Mouse (Mus musculus) spleen, postnatal 10 days (tissue): ENCODE measurements around the gene Tll1.

Experiments used
- DNase-seq, 2 experiments: peaks; one replicate each; pipeline ENCODE4 v3.0.0; 2021 to 2022; ENCODE audit warnings: low spot score in 2 of 2

Gene Tll1

DNA sequence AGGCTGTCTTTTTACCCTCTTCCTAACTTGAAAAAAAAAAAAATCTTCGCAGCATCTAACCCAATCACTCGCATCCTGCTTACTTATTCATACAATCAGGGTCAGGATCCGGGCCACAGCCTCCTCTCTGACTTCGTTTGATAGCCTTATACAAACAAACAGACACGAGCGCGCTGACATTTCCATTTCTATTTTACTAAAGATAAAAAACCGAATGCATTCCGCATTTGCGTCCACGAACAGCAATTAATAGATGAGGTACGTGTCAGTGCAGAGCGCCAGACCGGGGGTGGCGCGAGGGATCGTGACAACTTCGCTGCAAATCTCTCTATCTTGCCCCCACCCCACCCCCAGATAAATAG lies at the start of gene Tll1:
Gene Tll1, minus strand, starts transcription at position 248 of the 362 bp plus-strand sequence.
- DNase-seq: no peak

DNA sequence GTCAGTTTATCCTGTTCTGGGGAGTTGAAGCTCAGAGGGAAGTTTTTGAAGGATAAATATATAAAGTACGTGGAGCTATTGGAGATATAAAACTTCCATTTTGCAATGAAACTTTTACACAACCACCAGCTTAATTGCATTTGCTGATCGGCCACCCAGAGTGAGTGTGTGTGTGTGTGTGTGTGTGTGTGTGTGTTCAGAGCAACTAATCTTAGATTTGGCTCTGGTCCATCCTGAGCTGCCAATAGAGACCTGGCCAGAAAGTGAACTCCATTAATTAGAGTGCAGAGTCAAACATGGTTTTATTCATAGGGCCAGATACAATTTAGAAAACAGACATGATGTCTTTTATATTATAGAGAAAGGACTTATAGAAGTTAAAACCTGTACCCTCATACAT lies 32.6 kb upstream of the Tll1 start:
- DNase-seq: no peak

DNA sequence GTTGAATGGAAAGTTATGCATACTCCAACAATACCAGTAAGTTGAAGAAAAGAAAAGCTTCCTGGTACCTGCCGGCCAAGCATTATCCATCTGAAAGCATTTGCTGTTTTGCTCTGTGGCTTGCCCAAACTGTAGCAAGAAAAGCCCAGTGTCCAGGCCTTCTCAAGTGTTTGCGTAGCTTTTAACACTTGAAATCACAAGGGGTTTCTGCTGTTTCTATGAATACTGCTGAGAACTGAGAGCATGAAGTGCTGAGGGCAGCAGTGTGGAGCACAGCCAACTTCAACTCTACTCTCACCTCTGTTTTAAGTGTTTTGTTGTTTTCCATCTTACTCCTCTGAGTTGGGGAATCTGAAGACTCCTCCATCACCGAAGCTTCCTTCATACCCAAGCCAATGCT lies 15.5 kb upstream of the Tll1 start:
- DNase-seq: no peak

DNA sequence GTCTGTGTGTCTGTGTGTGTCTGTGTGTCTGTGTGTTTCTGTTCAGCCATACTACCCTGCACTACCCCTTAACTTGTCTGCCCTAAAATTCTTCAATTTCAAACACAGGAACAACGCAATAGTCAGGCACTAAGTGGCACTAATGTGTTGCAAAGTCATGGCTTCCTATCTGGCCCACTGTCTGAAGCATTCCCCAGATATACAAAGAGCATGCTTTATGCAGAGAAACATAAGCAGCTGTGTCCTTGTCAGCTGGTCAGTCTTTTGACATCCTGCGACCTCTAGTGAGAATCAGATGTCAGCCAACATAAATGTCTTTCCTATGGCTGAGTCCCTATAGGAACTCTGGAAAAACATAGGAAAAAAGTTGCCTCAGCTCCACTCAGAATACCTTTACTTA lies 11.6 kb upstream of the Tll1 start:
- DNase-seq: no peak

DNA sequence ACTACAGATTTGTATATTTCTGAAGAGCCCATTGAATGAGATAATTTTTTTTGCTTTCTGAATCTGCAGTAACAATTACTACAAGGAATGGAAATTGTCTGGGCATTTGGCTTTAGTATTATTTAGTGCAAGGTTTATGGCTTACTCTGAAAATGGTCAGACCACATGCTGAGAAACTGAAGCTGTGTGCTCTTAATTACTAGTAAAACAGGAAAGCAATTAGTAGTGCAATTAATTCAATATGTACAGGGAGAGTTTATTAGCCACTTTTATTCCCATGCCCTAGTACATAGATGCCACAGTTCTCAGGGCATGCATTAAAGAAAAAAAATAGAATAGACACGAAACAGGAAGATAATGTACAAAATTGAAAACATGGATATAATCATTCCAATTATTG lies 10.2 kb upstream of the Tll1 start:
- no peak for DNase-seq

DNA sequence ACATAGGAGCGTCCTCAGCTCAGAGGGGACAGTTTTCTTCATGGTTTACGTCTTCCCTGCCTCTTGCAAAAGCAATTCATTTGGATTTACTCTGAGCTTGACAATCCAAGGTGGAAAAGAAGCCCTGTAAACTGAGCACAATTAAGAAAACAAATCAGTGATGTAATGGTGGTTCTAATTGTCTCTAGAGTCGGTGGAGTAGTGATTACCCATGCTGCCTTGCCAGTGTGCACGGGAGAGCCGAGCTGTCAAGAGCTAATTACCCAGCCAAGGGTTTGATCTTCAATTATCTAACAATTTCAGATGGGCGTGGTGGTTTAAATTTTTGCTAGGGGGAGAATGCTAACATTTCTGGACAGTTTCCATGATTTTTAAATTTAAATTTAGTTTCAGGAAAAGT lies 9.3 kb upstream of the Tll1 start:
- DNase-seq: no peak

DNA sequence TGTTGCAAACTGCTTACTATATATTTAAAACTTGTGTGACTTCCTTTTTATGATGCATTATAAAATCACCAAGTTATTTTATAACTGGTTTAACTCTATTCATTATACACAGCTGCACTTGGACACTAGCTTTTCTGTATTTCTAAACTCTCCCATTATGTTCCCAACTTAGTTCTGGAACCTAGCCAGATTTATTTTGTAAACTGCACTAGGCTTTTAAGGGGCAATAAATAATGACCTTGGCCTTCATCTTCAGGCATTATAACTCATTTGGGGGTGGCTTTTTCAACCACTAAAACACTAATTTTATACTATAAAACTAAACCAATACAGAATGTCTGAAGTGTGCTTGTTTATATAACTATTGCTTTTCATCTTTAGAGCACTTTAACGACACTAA lies 8.8 kb upstream of the Tll1 start:
- no peak for DNase-seq

DNA sequence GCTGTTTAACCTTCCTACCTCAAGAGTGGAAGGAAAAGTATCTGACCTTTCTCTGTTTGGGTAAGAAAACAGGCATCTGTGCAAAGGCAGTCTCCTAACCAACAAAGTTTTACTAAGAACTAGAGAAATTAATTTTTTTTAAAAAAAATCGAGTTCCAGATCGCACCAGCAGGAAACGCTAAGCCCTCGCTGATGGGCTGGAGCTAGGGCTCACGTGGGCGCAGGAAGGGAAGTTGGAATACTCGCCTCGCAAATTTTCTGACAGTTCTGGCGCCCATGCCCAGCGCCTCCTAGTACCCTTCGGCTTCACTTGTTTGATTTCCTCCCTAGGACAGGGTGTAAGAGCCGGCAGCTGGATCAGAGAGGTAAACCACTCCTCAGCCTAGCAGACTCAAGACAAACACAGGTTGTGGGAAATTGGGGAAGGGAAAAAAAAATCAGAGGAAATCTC lies 365 bp upstream of the Tll1 start:
- no peak for DNase-seq

DNA sequence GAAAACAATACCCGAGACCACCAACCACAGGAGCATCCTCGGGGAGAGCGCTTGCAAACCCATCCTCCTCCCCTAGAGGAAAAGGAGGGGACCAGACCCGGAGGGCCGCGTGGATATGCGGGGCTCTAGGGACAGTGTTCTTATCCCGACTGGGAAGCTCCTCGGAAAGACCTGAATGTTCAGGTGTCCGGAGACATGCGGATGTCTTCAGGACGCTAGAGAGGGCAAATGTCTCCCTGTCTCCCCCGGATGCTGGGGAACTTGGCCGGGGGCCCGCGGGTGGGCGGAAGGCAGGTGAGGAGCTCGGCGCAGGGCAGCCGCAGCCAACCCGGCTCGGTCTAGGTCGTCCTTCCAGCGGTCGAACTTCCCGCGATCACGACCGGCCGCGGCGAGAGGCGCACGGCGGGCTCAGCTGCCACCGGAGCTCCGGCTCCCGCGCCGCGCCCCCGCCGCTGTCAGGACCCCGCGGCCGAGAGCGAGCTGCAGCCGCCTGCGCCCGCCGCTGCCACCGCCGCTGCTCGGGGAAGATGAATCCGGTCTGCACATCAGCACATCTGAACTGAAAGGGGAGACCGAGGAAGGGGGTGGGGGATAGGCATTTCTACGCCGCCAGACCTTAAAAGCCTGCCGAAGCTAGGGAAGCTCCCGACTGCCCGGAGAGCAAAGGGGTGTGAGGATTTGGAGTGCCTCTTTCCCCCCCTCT lies 599 bp downstream of the Tll1 start:
- no peak for DNase-seq

DNA sequence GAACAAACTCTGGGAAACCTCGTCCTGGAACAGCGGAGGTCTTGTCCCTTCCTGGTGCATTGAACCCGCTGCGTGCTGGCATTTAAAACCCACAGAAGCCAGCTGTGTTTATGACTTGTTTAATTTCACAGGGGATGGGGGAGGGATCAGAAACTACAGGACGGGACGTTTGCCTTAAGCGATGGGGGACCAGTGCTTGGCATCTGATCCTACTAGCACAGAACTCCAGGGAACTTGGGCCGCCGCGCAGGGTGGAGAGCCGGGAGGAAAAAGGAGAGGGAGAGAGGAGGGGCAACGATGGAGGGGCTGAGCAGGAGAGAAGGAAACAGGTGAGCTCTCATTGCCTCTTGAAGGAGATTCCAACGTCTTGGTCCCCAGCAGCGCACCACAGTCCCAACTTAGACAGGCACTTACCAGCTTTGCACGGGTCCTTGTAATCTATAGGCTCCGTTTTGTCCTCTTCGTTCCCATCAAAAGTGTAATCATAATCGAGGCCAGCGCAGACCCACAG lies 1.2 kb downstream of the Tll1 start:
- DNase-seq: no peak

DNA sequence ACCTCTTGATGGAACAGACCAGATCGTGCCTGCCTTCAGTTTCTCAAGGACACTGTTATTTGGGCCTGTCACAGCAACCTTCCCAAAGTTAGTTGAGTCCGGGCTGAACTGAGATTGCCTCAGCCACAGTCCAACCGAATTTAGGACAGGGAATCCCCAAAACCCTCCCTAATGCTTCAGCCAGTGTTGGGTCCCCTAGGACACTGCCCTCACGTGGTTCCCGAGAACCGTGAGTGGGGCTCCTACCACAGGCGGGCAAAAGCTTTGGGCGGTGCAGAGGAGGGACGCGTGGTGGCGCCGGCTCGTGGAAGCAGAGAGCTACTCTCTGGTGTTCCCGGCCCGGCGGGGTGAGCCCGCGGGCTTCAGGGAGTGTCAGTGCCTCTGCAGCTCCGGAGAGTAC lies 1.9 kb downstream of the Tll1 start:
- DNase-seq: no peak

DNA sequence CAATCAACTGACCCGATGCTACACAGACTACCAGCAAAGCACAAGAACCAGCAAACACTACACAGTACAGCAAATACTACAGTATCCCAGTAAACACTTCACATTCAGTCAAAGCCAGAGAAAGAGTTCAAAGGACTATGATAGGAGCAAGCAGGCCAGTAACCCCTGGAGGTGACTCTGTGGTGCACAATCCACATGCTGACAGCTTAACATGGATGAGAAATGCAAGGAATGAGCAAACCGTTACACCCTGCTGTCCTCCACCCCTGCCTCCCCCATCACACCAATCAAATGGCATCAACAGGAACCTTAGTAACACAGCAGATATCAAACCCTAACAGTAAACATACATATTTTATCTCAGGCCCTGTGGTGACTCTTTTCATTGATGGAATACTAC lies 7.7 kb downstream of the Tll1 start:
- DNase-seq: no peak

DNA sequence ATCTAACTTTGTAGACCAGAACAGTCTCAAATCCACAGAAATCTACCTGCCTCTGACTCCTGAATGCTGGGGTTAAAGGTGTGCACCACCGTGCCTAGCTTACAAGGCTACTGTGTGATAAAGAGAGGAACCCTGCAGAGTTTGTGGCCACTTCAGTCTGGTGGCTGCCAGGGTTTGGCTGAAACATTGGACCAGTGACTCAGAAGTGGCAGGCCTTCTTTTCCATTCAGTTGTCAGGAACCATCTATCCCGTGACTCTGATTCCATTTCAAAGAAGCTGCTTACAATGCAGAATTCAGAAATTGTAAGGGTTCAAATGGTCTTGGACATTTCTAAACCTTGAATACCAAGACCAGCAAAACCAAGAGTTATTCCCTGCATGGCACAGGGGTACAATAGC lies 12.7 kb downstream of the Tll1 start:
- no peak for DNase-seq

DNA sequence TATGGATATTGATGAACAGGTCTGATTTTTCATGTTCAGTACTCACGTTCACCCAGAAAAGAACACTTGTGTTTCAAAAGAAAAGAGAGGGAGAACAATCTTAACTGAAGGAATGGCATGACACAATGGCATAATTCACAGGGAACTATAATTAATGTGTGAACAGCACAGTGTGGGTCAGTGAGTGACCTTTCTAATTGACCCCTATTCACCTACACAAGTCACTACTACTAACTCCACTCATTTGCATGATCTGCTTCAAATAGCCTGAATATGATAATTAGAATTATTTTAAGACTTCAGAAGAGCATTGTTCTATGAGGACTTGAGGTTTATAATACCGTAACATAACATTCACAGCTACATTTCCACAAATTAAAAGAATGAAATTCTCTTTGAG lies 18.2 kb downstream of the Tll1 start:
- DNase-seq: no peak

DNA sequence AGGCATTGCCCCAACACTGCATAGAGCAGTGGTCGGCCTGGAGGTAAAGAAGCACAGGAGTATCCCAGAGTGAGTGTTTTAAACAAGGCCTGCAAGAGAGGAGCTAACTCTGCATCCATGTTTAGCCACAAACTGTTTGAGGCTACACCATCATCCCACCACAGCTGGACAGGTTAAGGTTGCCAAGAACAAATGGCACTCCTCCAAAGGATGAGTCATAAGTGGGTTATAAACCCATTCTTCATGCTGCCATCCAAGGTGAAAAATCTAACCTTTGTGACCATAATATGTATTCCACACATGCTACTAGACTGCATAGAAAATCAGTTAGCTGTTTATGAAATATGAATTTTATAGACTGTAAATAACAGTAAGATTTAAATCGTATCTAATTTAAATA lies 29.1 kb downstream of the Tll1 start:
- no peak for DNase-seq

DNA sequence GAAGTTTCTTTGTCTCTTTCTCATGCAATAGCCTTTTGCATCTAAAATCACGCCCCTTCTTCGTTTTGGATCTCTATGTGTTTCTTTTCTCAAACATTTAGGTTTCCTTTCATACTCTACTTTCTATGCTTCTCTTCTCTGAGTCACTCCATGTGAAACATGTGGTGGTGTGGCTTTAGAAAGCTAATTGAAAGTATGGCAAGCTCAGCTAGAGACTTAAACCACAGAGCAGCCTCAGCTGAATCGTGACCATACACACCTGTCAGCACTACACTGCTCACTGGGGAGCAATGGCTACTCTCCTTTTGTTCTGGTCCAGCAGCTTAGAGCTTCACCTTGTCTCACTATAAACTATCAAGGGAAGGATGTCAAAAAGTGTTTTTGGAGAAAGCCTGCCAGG lies 31.2 kb downstream of the Tll1 start:
- DNase-seq: no peak

DNA sequence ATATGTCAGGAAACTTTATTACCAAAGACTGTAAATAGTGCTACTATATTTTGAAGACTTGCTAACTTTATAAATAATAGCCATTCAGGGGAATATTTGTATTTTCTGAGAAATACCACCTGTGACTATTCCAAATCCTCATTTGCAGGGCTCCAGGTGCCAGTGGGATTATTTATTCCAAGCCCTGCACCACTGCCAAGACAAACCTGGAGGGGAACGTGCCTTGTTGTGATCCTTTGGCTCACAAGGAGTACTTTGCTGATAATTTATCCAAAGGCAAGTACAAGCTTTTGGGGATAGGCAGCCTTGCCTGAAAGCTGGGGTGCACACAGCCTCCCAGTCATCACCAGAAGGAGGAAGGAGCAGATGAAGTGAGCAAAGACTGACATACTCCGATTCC lies 32.3 kb downstream of the Tll1 start:
- no peak for DNase-seq

DNA sequence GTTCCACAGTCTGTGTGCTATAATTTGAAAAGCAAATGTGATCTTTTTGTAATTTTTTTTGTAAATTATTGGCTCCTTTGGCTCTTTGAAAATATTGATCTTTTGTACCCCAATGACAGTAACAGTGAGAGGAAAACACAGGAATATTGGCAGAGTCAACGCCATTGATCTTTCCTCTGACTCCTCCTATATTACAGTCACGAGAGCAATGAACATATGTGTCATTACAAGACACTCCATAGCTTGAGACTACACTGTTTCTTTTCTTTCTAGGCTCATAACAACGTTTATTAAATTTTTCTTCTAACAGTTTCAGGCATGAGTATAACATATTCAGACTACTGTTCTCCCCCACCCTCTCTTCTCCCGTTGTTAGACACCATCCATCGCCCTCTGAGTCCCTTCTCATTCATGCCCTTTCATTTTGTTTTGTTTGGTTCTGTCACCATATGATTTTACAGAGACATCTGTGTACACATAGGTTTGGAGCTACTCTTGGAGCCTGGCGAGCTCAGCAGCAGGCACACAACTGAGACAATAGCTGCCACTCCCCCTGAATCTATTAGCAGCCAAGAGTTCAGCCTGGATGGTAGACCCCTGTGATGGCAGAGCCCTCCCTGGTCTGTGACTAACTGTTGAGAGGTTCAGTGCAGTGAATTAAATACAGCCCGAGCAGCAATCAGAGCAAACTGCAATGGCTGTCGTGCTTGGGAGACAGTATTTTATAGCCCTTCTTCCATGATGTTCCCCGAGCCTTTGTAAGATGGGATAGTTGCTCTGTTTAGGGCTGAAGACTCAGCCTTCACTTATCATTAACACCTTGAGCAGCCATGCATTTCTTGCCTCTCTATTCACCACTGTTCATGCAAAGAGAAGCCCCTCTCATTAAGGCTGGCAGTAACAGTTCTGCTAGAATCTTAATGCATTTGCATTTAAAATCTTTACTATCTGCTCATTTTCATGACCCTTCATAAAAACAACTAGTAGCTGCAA lies 52.9 kb downstream of the Tll1 start:
- no peak for DNase-seq

DNA sequence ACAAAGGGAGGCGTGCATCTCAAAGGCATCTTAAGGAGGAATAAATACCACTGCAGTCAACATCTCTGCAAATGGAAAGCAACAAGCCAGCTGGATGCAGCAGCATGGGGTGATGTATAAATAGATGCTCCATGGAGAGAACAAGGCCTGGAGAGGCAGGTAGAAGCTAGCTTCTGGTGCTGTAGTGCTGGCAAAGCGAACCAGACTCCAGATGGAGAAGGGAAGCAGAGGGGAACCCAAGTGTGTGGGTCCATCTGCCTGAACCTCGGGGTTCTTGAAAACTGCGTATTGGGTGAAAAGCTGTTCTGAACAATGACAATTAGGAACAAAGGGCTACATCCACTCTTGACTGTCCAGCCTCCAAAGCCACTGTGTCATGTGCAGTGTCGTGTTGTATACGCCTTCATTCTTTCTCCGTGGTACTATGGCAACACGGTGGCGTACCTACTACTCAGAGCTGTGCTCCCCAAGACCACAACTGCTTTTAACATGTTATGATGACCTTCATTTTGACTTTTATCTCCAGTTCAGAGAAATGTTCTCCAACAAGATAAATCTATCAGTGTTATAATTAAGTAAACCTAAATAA lies 53.8 kb downstream of the Tll1 start:
- DNase-seq: no peak

DNA sequence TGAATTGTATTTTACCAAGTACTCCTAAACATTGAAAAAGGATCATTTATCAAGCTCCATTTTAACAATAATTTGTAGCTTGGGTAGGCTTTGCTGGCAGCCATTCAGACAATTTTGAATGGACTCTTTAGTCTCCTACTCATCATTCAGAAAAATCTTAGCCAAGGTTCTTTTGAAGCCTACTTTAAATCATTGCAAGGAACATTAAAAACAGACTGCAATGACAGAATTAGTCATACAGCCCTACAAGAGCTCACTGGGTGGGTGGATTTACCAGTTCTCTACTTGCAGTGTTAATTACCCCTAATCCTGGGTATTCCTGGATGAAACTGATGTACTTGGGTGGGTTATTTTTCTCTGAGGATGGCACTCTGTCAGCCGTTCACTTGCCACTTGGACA lies 69.5 kb downstream of the Tll1 start:
- DNase-seq: no peak

DNA sequence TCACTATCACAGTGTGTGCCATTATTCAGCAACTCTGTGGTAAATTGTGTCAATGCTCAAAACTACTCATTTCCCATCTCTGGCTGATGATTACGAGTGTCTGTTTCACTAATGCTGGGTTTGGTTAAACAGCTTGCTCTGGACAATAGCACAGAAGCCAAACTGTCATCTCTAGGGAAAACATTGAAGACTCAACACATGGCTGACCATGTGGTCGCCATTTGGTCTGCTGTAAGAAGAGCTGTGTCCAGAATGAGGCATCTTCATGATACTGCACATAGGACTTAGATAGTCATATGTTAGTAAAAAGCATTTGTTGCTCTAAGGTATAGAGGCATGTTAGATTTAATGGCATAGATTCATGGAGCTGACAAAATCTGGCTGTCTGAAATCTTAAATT lies 98.9 kb downstream of the Tll1 start:
- DNase-seq: no peak

DNA sequence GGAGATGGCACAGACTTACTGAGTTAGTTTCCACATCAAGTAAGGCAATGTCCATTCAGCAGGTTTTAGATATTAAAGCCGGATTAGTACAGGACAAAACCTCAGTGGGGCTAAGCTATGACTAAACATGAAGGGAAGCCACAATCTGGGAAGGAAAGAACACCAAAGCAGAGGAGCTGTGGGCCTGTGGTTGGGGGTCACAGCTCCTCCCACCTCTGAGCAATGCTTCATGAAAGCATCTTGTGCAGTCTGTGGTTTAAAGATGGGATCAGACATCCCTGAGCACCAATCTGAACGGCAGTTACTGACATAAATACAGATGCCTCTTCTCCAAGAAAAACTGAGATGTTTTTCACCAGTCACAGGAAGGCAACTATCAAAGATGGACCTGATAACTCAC lies 132.7 kb downstream of the Tll1 start:
- no peak for DNase-seq

DNA sequence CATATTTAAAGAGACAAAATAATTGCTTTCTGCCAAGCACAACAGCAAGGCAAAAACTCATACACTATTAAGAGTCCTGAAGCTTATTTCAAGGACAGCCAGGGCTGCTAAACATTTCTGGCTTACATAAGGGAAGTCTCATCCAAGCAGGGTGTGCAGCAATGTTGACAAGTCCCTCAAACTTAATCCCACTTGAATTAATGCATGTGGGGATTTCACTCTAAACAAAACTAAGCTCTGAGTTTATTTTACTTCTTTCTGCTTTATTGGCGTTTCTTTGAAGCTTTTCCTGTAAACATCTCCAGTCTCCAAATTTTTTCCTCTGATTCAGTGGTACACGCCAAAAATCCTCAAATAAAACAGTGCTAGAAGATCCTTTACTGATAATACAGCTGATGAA lies 146.2 kb downstream of the Tll1 start:
- DNase-seq: no peak
